Mouse (Mus musculus): ENCODE results near the gene Gm20765. TPM values are rescaled to one million over a fixed set of nuclear protein-coding genes. Genes with fewer than 3 reads are reported as not detected.
"Not testable (repeated sequence)": the region's sequence is repeated elsewhere in the genome, so short reads cannot be mapped to it uniquely, and the experiment has no call there.

Gene Gm20765
- not detected in 2 replicates for polyA plus RNA-seq (2014; fragmentation: Nextera tagmentation; extraction: Ambion mirVana)

DNA sequence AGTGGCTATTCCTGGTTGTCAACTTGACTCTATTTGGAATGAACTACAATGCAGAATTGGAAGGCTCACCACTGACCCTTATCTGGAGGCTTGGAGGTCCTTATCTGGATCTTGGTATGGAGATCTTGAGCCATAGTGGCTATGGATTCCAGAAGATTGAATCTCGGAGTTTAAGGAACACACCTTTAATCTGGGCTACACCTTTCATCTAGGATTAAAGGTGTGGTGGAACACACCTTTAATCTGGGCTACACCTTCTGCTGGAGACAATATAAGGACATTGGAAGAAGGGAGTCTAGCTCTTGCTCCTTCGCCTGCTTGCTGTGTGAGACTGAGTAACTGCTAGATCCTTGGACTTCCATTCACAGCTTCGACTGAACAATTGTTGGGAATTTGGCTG, at the start of gene Gm20765:
Gene Gm20765 (plus strand): TSS at position 301 of the 400 bp plus-strand sequence.
- not testable (repeated sequence) for H3K27me3 ChIP-seq (ENCODE audit: control insufficient read depth, insufficient read depth, low read length); H3K9ac ChIP-seq (replicated peaks; ENCODE audit: low read length); H3K27ac ChIP-seq (replicated peaks; ENCODE audit: low read depth, low read length); H3K4me2 ChIP-seq (ENCODE audit: low read length); ATAC-seq (ENCODE audit: low FRiP score, low TSS enrichment); H3K4me1 ChIP-seq (ENCODE audit: control insufficient read depth, insufficient read depth, low read length); H3K36me3 ChIP-seq (ENCODE audit: control insufficient read depth, insufficient read depth, low read length); DNase-seq; H3K9me3 ChIP-seq (ENCODE audit: control insufficient read depth, low read length); H3K4me3 ChIP-seq (replicated peaks; ENCODE audit: low read depth, low read length)
- no CpG with 5 or more reads among the region's 3 CpGs for WGBS

DNA sequence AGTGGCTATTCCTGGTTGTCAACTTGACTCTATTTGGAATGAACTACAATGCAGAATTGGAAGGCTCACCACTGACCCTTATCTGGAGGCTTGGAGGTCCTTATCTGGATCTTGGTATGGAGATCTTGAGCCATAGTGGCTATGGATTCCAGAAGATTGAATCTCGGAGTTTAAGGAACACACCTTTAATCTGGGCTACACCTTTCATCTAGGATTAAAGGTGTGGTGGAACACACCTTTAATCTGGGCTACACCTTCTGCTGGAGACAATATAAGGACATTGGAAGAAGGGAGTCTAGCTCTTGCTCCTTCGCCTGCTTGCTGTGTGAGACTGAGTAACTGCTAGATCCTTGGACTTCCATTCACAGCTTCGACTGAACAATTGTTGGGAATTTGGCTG, 42.6 kb upstream of the Gm20765 start, which contains the start of gene Gm21293:
Gene Gm21293 (plus strand): TSS at position 301 of the 400 bp plus-strand sequence.
- not testable (repeated sequence) for H3K36me3 ChIP-seq (ENCODE audit: control insufficient read depth, insufficient read depth, low read length); H3K4me3 ChIP-seq (replicated peaks; ENCODE audit: low read depth, low read length); H3K27me3 ChIP-seq (ENCODE audit: control insufficient read depth, insufficient read depth, low read length); H3K9me3 ChIP-seq (ENCODE audit: control insufficient read depth, low read length); H3K4me1 ChIP-seq (ENCODE audit: control insufficient read depth, insufficient read depth, low read length); H3K9ac ChIP-seq (replicated peaks; ENCODE audit: low read length); DNase-seq; ATAC-seq (ENCODE audit: low FRiP score, low TSS enrichment); H3K27ac ChIP-seq (replicated peaks; ENCODE audit: low read depth, low read length); H3K4me2 ChIP-seq (ENCODE audit: low read length)
- no CpG with 5 or more reads among the region's 3 CpGs for WGBS

- H3K9me3 ChIP-seq (ENCODE audit: control insufficient read depth, low read length); H3K4me1 ChIP-seq (ENCODE audit: control insufficient read depth, insufficient read depth, low read length); H3K9ac ChIP-seq (replicated peaks; ENCODE audit: low read length); H3K4me2 ChIP-seq (ENCODE audit: low read length); H3K27me3 ChIP-seq (ENCODE audit: control insufficient read depth, insufficient read depth, low read length); H3K27ac ChIP-seq (replicated peaks; ENCODE audit: low read depth, low read length); H3K36me3 ChIP-seq (ENCODE audit: control insufficient read depth, insufficient read depth, low read length); H3K4me3 ChIP-seq (replicated peaks; ENCODE audit: low read depth, low read length); DNase-seq; ATAC-seq (ENCODE audit: low FRiP score, low TSS enrichment): not testable (repeated sequence)
- no CpG with 5 or more reads among the region's 3 CpGs for WGBS
Observed at GRCm38 (mm10) chr10:104151197-104151596, 34.1 kb upstream of the Gm20765 start, which contains the start of gene Gm6763. Gene Gm6763, plus strand, starts transcription at chr10:104151497.

DNA sequence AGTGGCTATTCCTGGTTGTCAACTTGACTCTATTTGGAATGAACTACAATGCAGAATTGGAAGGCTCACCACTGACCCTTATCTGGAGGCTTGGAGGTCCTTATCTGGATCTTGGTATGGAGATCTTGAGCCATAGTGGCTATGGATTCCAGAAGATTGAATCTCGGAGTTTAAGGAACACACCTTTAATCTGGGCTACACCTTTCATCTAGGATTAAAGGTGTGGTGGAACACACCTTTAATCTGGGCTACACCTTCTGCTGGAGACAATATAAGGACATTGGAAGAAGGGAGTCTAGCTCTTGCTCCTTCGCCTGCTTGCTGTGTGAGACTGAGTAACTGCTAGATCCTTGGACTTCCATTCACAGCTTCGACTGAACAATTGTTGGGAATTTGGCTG, 25.6 kb upstream of the Gm20765 start, which contains the start of gene Gm8764:
Gene Gm8764 (plus strand): TSS at position 301 of the 400 bp plus-strand sequence.
- not testable (repeated sequence) for H3K4me1 ChIP-seq (ENCODE audit: control insufficient read depth, insufficient read depth, low read length); H3K4me3 ChIP-seq (replicated peaks; ENCODE audit: low read depth, low read length); H3K9ac ChIP-seq (replicated peaks; ENCODE audit: low read length); H3K4me2 ChIP-seq (ENCODE audit: low read length); H3K27me3 ChIP-seq (ENCODE audit: control insufficient read depth, insufficient read depth, low read length); H3K36me3 ChIP-seq (ENCODE audit: control insufficient read depth, insufficient read depth, low read length); H3K27ac ChIP-seq (replicated peaks; ENCODE audit: low read depth, low read length); ATAC-seq (ENCODE audit: low FRiP score, low TSS enrichment); DNase-seq; H3K9me3 ChIP-seq (ENCODE audit: control insufficient read depth, low read length)
- no CpG with 5 or more reads among the region's 3 CpGs for WGBS

GRCm38 (mm10) chr10:104168215-104168614, 17.1 kb upstream of the Gm20765 start, which contains the start of gene Gm21304:
Gene Gm21304, plus strand, starts transcription at chr10:104168515.
- H3K4me2 ChIP-seq (ENCODE audit: low read length); ATAC-seq (ENCODE audit: low FRiP score, low TSS enrichment); H3K9ac ChIP-seq (replicated peaks; ENCODE audit: low read length); H3K36me3 ChIP-seq (ENCODE audit: control insufficient read depth, insufficient read depth, low read length); H3K4me3 ChIP-seq (replicated peaks; ENCODE audit: low read depth, low read length); H3K4me1 ChIP-seq (ENCODE audit: control insufficient read depth, insufficient read depth, low read length); H3K27ac ChIP-seq (replicated peaks; ENCODE audit: low read depth, low read length); DNase-seq; H3K9me3 ChIP-seq (ENCODE audit: control insufficient read depth, low read length); H3K27me3 ChIP-seq (ENCODE audit: control insufficient read depth, insufficient read depth, low read length): not testable (repeated sequence)
- whole genome bisulfite sequencing = no CpG with 5 or more reads among the region's 3 CpGs

GRCm38 (mm10) chr10:104176724-104177123, 8.6 kb upstream of the Gm20765 start, which contains the start of gene Gm21312:
Gene Gm21312, plus strand, starts transcription at chr10:104177024.
- not testable (repeated sequence) for H3K4me1 ChIP-seq (ENCODE audit: control insufficient read depth, insufficient read depth, low read length); H3K9me3 ChIP-seq (ENCODE audit: control insufficient read depth, low read length); H3K27ac ChIP-seq (replicated peaks; ENCODE audit: low read depth, low read length); ATAC-seq (ENCODE audit: low FRiP score, low TSS enrichment); H3K4me3 ChIP-seq (replicated peaks; ENCODE audit: low read depth, low read length); H3K4me2 ChIP-seq (ENCODE audit: low read length); DNase-seq; H3K27me3 ChIP-seq (ENCODE audit: control insufficient read depth, insufficient read depth, low read length); H3K9ac ChIP-seq (replicated peaks; ENCODE audit: low read length); H3K36me3 ChIP-seq (ENCODE audit: control insufficient read depth, insufficient read depth, low read length)
- no CpG with 5 or more reads among the region's 3 CpGs for WGBS

- H3K4me2 ChIP-seq (ENCODE audit: low read length); H3K36me3 ChIP-seq (ENCODE audit: control insufficient read depth, insufficient read depth, low read length); ATAC-seq (ENCODE audit: low FRiP score, low TSS enrichment); H3K4me1 ChIP-seq (ENCODE audit: control insufficient read depth, insufficient read depth, low read length); H3K9me3 ChIP-seq (ENCODE audit: control insufficient read depth, low read length); H3K27me3 ChIP-seq (ENCODE audit: control insufficient read depth, insufficient read depth, low read length); H3K27ac ChIP-seq (replicated peaks; ENCODE audit: low read depth, low read length); DNase-seq; H3K9ac ChIP-seq (replicated peaks; ENCODE audit: low read length); H3K4me3 ChIP-seq (replicated peaks; ENCODE audit: low read depth, low read length): not testable (repeated sequence)
- no CpG with 5 or more reads among the region's 3 CpGs for WGBS
Observed at GRCm38 (mm10) chr10:104193742-104194141, 8.4 kb downstream of the Gm20765 start, which contains the start of gene Gm4340. Gene Gm4340, plus strand, starts transcription at chr10:104194042.

GRCm38 (mm10) chr10:104209655-104210054, 24.3 kb downstream of the Gm20765 start:
- DNase-seq (no peak), ATAC-seq (ENCODE audit: low FRiP score, low TSS enrichment) (no peak)
- Histone ChIP-seq H3K27ac (replicated peaks; ENCODE audit: low read depth, low read length) (no peak overlapping the region), H3K27me3 (ENCODE audit: control insufficient read depth, insufficient read depth, low read length) (no peaks in the 10 kb centered on the region), H3K36me3 (ENCODE audit: control insufficient read depth, insufficient read depth, low read length) (no peaks in the 10 kb centered on the region), H3K9me3 (ENCODE audit: control insufficient read depth, low read length) (no peaks in the 10 kb centered on the region), H3K4me3 (replicated peaks; ENCODE audit: low read depth, low read length) (no peak overlapping the region), H3K4me2 (ENCODE audit: low read length) (no peak overlapping the region), H3K4me1 (ENCODE audit: control insufficient read depth, insufficient read depth, low read length) (no peaks in the 10 kb centered on the region), H3K9ac (replicated peaks; ENCODE audit: low read length) (no peak overlapping the region)
- 91% methylated on average over 1 of the region's 1 CpGs for WGBS

GRCm38 (mm10) chr10:104210268-104210990, 25.1 kb downstream of the Gm20765 start:
- DNase-seq = no peak
- Histone ChIP-seq H3K9ac (replicated peaks; ENCODE audit: low read length) (no peak overlapping the region), H3K4me1 (ENCODE audit: control insufficient read depth, insufficient read depth, low read length) (no peaks in the 10 kb centered on the region), H3K36me3 (ENCODE audit: control insufficient read depth, insufficient read depth, low read length) (no peaks in the 10 kb centered on the region), H3K27me3 (ENCODE audit: control insufficient read depth, insufficient read depth, low read length) (no peaks in the 10 kb centered on the region), H3K9me3 (ENCODE audit: control insufficient read depth, low read length) (no peaks in the 10 kb centered on the region), H3K4me3 (replicated peaks; ENCODE audit: low read depth, low read length) (no peak overlapping the region), H3K4me2 (ENCODE audit: low read length) (no peak overlapping the region), H3K27ac (replicated peaks; ENCODE audit: low read depth, low read length) (no peak overlapping the region)
- 75% methylated on average over 3 of the region's 3 CpGs for WGBS
- no peak for ATAC-seq (ENCODE audit: low FRiP score, low TSS enrichment)
